Mouse (Mus musculus) frontal cortex, postnatal 25 days (tissue): Measurements from ENCODE around the gene Xpc.

Experiments used
- DNase-seq, 2 experiments: peaks; one replicate each; pipeline ENCODE4 v3.0.0; 2022; ENCODE audit warnings: low spot score in 2 of 2

The Xpc gene

DNA sequence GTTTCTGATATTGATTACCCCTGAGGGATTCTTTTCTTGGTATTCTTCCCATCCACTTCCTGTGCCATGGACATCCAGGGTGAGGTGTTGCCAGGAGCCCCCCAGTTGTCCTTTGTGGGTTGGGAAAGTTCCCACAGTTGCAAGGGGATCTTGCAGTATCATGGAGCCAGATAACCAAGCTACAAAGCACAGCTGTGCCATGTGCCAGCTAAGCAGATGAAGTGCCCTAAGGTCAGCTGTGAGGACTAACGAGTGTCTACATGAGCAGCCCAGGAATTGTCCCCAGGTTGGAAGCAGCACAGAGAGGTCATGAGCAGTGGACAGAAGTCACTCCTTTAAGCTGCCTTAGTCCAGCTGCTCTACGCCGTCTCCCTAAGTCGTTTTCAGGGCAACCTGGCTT, 9.9 kb upstream of the Xpc start:
- no peak for DNase-seq

DNA sequence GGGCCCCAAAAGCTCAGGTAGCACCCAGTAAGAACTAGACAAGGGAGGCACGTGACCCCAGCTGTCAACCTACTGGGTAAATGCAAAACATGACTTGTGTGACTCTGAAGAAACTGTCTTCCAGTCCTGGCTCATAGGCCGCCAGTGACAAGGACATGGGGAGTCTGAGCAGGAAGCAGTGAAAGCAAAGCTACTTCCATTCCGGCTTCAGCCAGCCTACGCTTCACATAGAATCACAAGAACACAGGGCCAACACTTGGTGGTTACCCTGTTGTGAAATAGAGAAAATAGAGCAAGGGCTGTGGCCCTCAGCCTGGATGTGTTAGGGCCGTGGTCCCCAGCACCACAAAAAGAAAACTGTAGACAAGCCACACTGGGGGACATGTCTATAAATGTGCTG, 7.1 kb upstream of the Xpc start:
- no peak for DNase-seq

DNA sequence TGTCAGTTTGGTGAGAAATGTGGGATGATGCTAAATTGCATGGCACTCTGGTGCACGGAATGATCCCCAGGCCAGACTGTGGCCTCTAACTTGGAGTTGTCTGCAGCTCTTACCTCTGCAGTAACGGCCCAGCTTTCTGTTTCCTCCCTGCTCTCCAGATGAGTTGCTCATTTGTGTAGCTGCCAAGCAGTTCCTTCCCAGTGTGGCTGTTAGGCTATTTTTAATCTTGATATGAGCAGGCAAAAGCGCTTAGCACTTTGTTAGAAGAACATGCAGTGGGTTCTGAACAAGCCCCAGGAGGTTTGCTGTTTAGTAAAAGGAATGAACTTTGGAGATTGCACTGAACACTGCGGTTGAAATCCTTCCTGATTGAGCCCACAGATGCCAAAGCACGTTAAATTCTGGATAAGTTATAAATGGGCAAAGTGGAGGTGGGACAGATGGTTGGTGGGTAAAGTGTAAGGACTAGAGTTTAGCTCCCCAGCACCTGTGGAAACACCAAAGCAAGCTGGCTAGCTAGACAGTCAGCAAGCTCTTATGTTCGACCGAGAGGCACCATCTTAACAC, 2.8 kb upstream of the Xpc start:
- peak in 1 of 2 experiments; percentile 24 for DNase-seq

DNA sequence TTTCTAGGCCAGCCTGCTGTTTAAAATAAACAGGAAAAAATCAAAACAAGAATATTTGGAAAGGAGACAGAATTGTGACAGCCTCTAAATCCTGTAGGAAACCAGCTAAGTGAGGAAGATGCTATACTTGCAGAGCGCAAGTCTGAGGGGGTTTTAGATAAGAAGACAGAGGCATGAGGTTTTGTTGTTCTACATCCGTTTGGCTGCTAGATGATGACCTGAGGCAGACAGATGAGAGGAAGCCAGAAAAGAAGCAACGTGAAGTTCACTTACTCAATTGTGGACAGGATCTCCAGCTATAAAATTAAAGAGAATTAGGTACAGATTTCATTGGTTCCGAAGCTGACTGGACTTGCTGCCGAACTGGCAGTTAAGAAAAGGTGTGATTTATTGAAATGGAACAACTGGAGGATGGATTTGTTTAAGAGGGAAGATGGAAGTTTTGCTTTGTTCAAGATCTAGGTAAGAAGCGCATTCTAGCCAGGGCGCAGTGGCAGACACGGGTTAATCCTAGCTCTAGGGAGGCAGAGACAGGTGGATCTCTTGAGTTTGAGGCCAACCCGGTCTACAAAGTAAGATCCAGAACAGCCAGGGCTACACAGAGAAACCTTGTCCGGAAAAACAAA, 838 bp downstream of the Xpc start:
- DNase-seq: no peak

DNA sequence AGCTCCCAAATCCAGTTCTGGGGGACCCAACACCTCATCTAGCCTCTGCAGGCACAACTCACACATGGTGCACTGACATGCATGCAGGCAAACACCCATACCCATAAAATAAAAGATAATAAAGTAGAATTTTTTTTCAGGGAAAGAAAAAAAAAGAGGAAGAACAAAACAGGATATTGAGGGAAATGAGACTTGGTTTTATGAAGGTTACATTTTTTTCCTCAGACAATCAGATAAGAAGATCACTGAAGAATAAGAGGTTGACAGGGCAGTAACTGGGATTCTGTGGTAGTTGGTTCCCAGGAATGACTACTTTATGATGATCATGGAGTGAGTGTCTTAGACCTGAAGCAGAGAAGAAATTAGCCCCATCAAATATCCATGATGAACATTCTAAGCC, 1.6 kb downstream of the Xpc start:
- DNase-seq: no peak

DNA sequence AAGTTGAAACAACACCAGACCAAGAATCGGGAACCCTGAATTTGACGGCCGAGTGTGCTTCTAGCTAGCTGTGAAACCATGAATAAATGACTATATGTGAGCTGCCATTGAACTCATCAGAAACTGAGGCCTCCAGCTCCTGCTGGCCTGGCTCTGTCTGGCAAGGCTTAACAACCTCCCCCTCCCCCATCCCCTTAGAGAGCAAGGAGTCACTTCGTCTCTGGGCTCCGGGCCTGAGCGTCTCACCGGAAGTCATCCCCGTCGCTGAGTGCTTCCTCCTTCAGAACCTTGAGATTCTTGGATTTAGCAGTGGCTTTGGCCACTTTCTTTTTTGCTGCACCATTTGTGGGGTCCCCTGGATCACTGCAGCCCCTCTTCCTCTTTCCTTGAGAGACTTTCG, 5.5 kb downstream of the Xpc start:
- DNase-seq: no peak

DNA sequence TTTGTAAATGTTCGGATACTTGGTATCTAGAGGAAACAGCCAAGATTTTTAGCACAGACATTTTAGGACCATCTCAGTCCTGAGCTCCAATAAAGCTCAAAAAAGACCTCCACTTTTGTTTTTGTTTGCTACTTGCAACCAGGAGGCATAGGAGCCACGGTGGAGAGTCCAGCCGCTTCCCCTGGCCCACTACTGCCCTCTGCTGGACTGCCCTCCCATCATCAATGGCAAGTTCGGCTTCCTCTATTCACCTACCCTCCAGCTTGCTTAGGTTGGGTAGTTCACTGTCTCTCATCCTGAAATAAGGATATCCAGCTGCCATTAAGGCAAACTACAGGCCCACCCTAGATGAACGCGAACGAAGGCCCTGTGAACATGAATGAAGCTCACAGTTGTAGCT, 6.4 kb downstream of the Xpc start:
- peak in 1 of 2 experiments; percentile 52 for DNase-seq

DNA sequence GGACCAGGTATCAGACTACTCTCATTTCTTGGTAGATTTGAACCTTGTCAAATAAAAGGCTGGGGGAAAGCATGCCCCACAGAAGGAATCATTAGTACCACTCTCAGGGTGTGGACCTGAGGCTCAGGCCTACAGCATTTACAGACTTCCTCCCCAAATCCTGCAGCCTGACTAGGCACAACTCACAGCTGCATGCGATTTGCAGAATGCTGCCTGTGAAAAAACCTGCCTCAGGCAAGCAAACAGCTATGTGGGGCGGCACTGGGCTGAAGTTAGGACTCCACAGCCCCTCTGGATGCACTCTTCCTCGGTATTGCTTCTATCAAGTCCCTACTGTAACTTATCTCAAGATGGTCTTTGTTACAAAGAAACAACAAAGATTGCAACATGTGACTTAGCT, 7.6 kb downstream of the Xpc start:
- no peak for DNase-seq

DNA sequence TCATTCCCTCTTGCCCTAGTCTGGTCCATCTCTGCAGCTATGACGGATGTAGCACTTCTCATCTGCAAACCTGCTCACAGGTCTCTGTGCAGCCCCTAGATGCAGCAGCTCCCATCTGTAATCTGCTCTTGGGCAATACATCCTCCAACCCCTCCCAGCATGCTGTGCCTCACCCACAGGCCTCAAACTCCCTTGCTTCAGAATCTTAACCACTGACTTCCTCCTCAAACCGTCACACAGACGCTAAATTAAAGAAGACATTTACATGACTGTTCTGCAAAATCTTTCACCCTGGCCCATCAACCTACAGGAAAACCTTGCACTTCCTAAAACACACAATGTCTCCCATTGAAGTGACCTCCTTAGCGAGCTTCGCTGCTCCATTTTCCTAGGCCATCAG, 9.7 kb downstream of the Xpc start:
- DNase-seq: no peak

DNA sequence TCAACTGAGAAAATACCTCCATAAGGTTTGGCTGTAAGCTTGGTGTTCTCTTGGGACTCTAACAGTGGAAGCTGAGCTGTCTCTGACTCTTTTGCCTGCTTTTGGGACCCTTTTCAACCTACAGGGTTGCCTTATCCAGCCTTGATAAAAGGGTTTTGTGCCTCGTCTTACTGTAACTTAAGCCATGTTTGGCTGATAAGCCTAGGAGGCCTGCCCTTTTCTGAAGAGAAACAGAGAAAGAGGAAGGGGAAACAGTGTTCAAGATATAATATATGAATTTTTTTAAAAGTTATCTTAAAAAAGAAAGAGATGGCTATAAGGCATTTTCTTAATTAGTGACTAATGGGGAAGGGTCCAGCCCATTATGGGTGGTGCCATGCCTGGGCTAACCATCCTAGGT, 12.4 kb downstream of the Xpc start:
- DNase-seq: no peak

DNA sequence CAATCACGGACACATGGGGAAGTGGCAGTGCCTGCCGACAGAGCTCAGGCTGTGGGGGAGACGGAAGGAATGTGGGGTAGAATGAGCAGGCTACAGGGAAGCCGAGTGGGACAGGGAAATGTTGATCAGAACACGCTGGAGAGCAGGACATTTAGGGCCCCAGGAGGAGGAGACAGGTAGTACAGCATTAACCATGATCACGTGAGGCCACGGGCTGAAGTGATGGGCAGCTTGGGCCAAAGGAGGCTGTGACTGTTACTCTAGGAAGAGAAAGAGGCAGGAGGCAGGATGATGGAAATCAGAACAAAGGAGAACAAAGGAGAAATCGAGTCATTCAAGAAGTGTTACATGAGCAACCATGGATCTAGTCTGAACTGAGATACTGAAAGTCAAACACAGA, 21.2 kb downstream of the Xpc start:
- DNase-seq: no peak

DNA sequence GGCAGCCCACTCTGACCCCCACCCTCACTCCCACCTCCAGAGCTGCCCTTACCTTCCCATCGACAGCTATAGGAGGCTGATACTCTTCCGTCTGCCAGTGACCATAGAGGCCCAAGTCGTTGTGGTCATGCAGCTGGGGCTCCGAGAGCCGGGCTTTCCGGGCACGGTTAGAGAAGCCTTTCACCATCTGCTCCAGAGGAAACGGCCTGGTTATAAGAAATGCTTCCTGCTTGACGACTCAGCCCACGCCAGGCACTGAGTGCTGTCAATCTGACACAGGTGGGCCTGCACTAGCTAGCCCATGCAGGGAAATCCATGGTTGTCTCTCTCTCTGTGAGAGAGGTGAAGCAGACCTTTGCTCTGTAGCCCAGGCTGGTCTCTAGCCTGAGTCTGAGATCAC, 22.6 kb downstream of the Xpc start:
- DNase-seq: no peak

DNA sequence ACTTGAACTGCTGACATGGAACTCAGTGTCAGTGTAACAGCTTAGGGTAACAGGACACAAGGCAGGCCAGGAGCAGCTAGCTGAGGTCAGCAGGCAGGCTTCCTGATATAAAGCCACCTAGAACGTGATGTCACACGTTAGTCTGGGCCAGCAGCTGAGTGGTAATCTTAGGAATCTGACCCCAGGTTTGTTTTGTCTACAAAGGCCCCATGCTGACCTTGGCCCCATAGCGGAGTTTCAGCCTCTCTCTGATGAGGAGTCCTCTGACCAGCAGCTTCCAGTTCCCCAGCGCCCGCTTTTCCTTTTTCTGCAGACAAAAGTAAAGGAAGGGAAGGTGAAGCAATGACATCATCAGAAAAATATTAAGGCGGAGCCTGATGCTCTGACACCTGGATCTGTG, 24.7 kb downstream of the Xpc start:
- DNase-seq: no peak

DNA sequence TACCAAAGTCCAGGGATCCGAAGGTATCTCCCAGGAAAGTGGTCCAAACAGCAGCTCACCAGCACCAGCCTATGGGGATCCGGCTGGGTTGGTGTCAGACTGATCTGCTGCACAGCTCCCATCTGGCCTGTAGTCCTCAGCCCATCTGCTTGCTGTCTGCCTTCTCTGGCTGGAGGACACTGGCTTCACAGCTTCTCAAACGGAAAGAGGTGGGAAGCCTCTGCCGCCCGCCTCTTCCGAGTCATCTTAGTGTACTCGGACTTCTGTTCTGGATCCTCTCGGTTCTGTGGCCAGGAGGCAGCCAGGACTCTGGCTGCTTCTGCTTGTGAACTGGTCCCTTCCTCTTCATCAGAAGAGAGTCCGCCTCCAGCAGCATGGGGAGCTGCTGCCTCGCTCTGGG, 25.8 kb downstream of the Xpc start:
- peak in 1 of 2 experiments; percentile 28 for DNase-seq

DNA sequence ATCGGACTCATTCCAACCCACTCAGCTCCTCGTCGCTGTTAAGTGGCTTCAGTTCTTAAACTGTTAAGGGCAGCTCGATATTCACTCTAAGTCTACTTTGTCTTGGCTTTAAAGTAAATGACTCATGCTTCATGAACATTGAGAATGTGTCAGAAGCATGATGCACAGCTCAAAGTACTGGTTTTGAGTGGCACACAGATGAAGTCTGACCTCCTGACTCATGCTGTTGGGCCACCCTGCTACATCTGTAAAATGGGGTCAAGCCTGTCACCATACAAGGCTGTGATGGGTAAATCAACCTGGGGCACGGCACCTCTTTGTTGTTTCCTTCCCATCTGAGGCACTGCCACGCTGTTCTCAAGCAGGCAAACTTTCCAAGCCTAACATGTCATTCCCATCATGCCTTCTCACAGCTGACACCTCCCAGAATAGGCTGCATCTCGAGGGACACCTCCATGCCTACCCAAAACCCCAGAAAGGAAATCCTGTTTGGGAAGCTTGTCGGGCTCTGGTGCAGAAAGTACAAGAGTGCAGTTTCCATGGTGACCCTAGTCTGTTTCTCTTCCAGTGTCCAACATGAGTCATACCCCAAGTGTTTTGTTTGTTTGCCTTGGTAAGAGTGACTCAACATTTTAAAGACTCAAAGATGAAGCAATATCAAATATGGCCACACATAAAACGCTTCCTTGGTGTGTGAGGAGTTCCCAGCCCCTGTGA, 27.0 kb downstream of the Xpc start:
- DNase-seq: peak in 1 of 2 experiments; percentile 25

DNA sequence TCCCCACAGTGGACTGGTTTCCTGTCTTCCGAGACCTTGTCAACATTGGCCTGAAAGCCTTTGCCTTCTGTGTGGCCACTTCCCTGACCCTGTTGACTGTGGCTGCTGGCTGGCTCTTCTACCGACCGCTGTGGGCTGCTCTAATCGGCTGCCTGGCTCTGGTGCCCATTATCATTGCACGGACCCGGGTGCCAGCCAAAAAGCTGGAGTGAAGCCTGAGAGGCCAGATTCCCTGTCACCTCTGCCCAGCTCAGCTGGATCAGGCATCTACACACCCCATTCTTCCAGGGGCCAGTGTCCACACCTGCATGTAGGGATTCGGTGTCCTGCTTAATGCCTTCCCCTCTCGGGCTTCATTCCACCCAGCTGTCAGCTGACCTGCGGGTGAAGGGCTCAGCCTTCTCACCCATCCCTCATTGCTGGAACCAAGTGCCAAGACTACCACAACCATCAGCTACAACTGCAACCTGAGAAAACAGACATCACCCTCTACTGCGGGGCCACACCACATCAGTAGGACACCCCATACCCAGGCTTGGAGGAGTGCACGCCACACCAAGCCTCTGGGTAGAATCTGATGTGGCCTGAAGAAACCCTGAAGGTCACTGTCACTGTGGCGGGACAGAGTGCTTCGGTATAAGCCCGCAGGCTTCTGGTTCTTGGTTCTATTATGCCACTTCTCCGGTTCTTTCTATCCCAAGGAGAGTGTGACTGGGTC, 28.8 kb downstream of the Xpc start:
- DNase-seq: no peak

DNA sequence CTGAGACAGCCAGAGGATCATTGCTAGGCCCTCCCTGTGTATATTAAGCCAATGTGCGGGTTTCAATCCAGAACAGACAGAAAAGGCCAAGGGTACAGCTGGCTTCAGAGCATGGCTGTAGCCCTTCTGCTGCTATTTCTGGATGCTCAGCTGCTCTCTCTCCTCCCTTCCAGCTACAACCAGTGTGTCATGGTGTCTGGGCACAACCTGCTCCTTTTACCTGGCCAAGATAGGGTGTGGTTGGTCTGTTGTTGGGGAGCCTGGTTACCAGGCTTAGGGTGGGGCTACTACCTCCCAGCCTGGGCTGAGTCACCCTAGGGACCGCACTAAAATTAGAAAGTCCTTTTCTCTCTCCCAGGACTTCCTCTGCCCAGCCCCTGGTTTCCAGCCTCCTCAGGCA, 32.3 kb downstream of the Xpc start:
- DNase-seq: no peak

DNA sequence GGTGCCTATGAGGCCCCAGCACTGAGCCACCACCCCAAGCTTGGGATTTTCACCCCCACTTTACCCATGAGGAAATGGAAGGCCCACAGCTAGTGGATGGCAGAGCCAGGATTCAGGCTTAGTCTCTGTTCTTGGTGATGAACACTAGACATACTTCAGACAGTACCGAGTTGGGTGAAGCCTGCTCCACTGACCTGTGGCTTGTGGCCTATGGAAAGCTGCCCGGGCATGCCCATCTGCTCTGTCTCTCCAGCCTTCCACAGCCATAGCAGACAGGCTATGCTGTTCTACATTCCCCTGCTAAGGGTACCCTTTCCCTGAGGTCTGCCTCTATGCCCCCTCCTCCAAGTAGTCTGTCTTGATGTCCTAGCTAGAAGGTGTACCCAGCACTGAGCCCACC, 39.1 kb downstream of the Xpc start:
- DNase-seq: no peak

DNA sequence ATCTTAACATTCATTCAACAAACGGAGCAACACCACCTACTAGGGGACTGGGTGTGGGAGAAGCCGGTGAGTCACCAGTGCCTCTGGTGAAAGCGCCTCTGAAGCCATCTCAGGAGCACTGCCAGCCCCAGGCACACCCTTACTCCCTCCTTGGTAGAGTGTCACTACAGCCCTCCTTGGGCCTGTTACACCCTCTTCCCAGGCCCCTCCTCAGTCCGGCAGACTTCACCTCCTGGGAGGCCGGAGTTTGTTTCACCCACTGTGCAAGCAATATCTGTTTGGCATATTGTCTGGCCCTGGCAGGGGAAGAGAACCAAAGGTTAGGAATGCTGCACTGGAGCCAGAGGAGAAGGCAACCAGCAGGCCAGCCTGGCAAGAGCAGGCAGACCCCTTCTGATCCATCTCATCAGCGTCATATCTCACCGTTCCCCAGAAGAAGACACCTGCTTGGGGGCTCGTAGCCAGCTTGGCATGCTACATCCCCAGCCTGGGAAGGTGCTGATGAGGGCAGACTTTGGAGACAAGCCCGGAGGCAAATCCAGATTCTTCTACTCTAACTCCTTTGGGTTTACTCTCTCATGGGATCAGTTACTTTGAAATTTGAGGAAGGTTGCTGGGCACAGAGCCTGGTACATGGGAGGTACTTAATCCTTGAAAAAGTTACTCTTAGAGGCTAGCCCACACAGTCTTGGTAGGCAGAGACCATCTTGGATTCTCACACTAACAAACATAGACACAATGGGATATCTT, 41.1 kb downstream of the Xpc start:
- peak in 1 of 2 experiments; percentile 16 for DNase-seq

DNA sequence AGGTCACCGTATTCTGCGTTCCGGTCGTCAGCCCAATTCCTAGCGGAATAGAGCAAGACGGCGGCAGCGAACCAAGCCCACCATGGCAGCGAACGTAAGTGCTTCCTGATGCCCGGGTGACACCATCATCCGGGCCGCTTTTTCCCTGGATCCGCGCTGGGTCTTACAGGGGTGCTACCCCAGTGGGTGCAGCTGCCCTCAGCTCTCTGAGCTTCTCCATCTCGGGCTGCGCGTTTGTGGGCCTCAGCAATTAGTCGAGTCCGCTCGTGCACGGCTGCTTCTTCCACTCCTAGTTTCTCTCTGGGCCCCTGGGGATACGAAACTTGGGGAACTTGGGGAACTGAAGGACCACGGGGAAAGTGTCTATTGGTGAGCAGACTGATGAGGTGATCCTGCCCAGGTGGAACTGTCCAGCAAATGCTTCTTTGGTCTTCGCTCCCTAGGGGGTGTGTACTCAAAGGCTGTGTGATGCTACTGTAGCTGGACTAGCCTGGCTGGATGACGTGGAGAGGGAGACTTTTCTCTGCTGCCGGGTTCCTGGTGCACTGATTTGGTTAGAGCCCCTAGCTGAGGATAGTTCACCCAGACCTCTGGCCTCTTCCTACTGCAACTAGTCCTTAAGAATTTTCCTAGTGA, 41.8 kb downstream of the Xpc start:
- DNase-seq: no peak
